Mouse (Mus musculus) hindbrain, embryonic 12.5 days (tissue): ENCODE measurements around the gene Socs4. TPM values are rescaled to one million over a fixed set of nuclear protein-coding genes. Genes with fewer than 3 reads are reported as not detected.

Source experiments
- ATAC-seq: fragments of 200-750 bp; cut with Nextera tagmentation; 2 replicates; pipeline ENCODE4 v1.8.0; 2017; ENCODE audit warnings: moderate TSS enrichment; ENCODE audit not compliant: low FRiP score
- H3K27ac ChIP-seq: fragments of 300-500 bp; sonication (generic); 2 replicates; pipeline ENCODE4 v1.5.1; 2016; ENCODE audit warnings: mild to moderate bottlenecking
- H3K27me3 ChIP-seq: fragments of 300-500 bp; sonication (generic); 2 replicates; pipeline ENCODE4 v1.6.1; 2016; ENCODE audit warnings: mild to moderate bottlenecking
- H3K36me3 ChIP-seq: fragments of 300-500 bp; sonication (generic); 2 replicates; pipeline ENCODE4 v1.6.1; 2016; ENCODE audit warnings: mild to moderate bottlenecking
- H3K4me1 ChIP-seq: fragments of 300-500 bp; sonication (generic); 2 replicates; pipeline ENCODE4 v1.6.1; 2016
- H3K4me2 ChIP-seq: fragments of 300-500 bp; sonication (generic); replicated peaks from 2 replicates; pipeline ENCODE4 v1.6.1; 2016; ENCODE audit warnings: mild to moderate bottlenecking
- H3K4me3 ChIP-seq: fragments of 300-500 bp; sonication (generic); 2 replicates; pipeline ENCODE4 v1.5.1; 2016; ENCODE audit warnings: mild to moderate bottlenecking
- H3K9ac ChIP-seq: fragments of 300-500 bp; sonication (generic); 2 replicates; pipeline ENCODE4 v1.6.1; 2016; ENCODE audit warnings: mild to moderate bottlenecking, moderate library complexity
- H3K9me3 ChIP-seq: fragments of 300-500 bp; sonication (generic); replicated peaks from 2 replicates; pipeline ENCODE4 v1.6.1; 2016; ENCODE audit warnings: mild to moderate bottlenecking
- WGBS: fragments of 180-500 bp; shearing (Covaris S2); methylation state at CpG from one replicate; pipeline ENCODE4 v1.1.7; 2016; 5-methylcytosine and 5-hydroxymethylcytosine counted together
- polyA plus RNA-seq: library from polyadenylated mRNA; unstranded; fragments of >200 nt; fragmentation: Nextera tagmentation; extraction: Ambion mirVana; gene quantifications from 2 replicates; pipeline ENCODE4 v1.2.1, GENCODE M21; 2016

Gene Socs4
- polyA plus RNA-seq, 1 experiment from 2014 or later, result 3.9 TPM

- H3K27ac ChIP-seq, result no peak overlapping the region; the same call in 1 of the 2 replicates
- no peak overlapping the region for H3K4me2 ChIP-seq
- no peaks in the 10 kb centered on the region for H3K27me3 ChIP-seq
- no peaks in the 10 kb centered on the region for H3K9me3 ChIP-seq
- WGBS, result 53% methylated on average over 4 of the region's 4 CpGs
- no peak overlapping the region for H3K9ac ChIP-seq
- ATAC-seq, result no peak
- H3K4me1 ChIP-seq, result 0 out of 2 replicates have a peak, but pooled peaks cover 5% of the 10 kb centered on the region
- H3K4me3 ChIP-seq, result no peak overlapping the region
- peaks cover 10% of the 10 kb centered on the region for H3K36me3 ChIP-seq
Observed at GRCm38 (mm10) chr14:47294136-47294535, 17.4 kb downstream of the Socs4 start.

- Histone ChIP-seq H3K27ac (no peak overlapping the region), H3K4me2 (no peak overlapping the region), H3K4me1 (peaks cover 23% of the 10 kb centered on the region), H3K9ac (no peak overlapping the region), H3K4me3 (no peak overlapping the region), H3K36me3 (no peaks in the 10 kb centered on the region), H3K27me3 (no peaks in the 10 kb centered on the region), H3K9me3 (no peaks in the 10 kb centered on the region)
- 66% methylated on average over 2 of the region's 2 CpGs for WGBS
- ATAC-seq, result no peak
Observed at GRCm38 (mm10) chr14:47296232-47296631, 19.5 kb downstream of the Socs4 start.

- H3K27me3 ChIP-seq, result no peaks in the 10 kb centered on the region
- no peaks in the 10 kb centered on the region for H3K9me3 ChIP-seq
- H3K9ac ChIP-seq, result peak within 1 kb of the TSS; percentile 99
- 2% methylated on average over 34 of the region's 34 CpGs for WGBS
- H3K27ac ChIP-seq, result peak within 1 kb of the TSS; percentile 99
- peak; percentile 90 for ATAC-seq
- H3K4me3 ChIP-seq, result peak within 1 kb of the TSS; percentile 91
- H3K4me2 ChIP-seq, result peak within 1 kb of the TSS; percentile 82
- H3K36me3 ChIP-seq, result no peaks in the 10 kb centered on the region
- H3K4me1 ChIP-seq, result peaks cover 23% of the 10 kb centered on the region
Observed at GRCm38 (mm10) chr14:47297785-47298407, 21.2 kb downstream of the Socs4 start, which contains the start of gene Mapk1ip1l. Mapk1ip1l (plus strand) TSS chr14:47298266.

- peak overlapping the region; percentile 99 for H3K9ac ChIP-seq
- H3K9me3 ChIP-seq, result no peaks in the 10 kb centered on the region
- WGBS, result under 1% methylated on average over 25 of the region's 38 CpGs
- H3K27me3 ChIP-seq, result no peaks in the 10 kb centered on the region
- peak overlapping the region; percentile 91 for H3K4me3 ChIP-seq
- H3K4me1 ChIP-seq, result peaks cover 26% of the 10 kb centered on the region
- peak; percentile 87 for ATAC-seq
- peak overlapping the region; percentile 82 for H3K4me2 ChIP-seq
- peak overlapping the region; percentile 99 for H3K27ac ChIP-seq
- no peaks in the 10 kb centered on the region for H3K36me3 ChIP-seq
Observed at GRCm38 (mm10) chr14:47298408-47298792, 21.7 kb downstream of the Socs4 start.

- peak; percentile 63 for ATAC-seq
- H3K4me1 ChIP-seq, result peaks cover 27% of the 10 kb centered on the region
- peak overlapping the region; percentile 91 for H3K4me3 ChIP-seq
- peak overlapping the region; percentile 99 for H3K27ac ChIP-seq
- under 1% methylated on average over 15 of the region's 15 CpGs for WGBS
- no peaks in the 10 kb centered on the region for H3K9me3 ChIP-seq
- no peaks in the 10 kb centered on the region for H3K27me3 ChIP-seq
- no peaks in the 10 kb centered on the region for H3K36me3 ChIP-seq
- H3K4me2 ChIP-seq, result peak overlapping the region; percentile 82
- H3K9ac ChIP-seq, result peak overlapping the region; percentile 99
Observed at GRCm38 (mm10) chr14:47298819-47299261, 22.1 kb downstream of the Socs4 start.

GRCm38 (mm10) chr14:47302885-47303680 is 26.4 kb downstream of the Socs4 start:
- no peak overlapping the region for H3K9ac ChIP-seq
- no peak for ATAC-seq
- H3K4me1 ChIP-seq, result peaks cover 27% of the 10 kb centered on the region
- no peak overlapping the region for H3K4me2 ChIP-seq
- H3K36me3 ChIP-seq, result peaks cover 12% of the 10 kb centered on the region; the same call in 1 of the 2 replicates
- no peaks in the 10 kb centered on the region for H3K9me3 ChIP-seq
- WGBS, result 91% methylated on average over 14 of the region's 14 CpGs
- no peak overlapping the region for H3K4me3 ChIP-seq
- H3K27ac ChIP-seq, result no peak overlapping the region
- no peaks in the 10 kb centered on the region for H3K27me3 ChIP-seq

- WGBS, result 96% methylated on average over 6 of the region's 6 CpGs
- ATAC-seq, result no peak
Observed at GRCm38 (mm10) chr14:47304814-47305405, 28.2 kb downstream of the Socs4 start.

GRCm38 (mm10) chr14:47305933-47306332 is 29.2 kb downstream of the Socs4 start:
- H3K9ac ChIP-seq, result no peak overlapping the region
- H3K4me1 ChIP-seq, result peaks cover 10% of the 10 kb centered on the region; the same call in 1 of the 2 replicates
- H3K4me3 ChIP-seq, result no peak overlapping the region
- H3K36me3 ChIP-seq, result peaks cover 30% of the 10 kb centered on the region
- no peaks in the 10 kb centered on the region for H3K27me3 ChIP-seq
- 87% methylated on average over 4 of the region's 4 CpGs for WGBS
- no peak for ATAC-seq
- H3K9me3 ChIP-seq, result no peaks in the 10 kb centered on the region
- no peak overlapping the region for H3K4me2 ChIP-seq
- H3K27ac ChIP-seq, result no peak overlapping the region

More at GRCm38 (mm10) chr14:47304814-47305405, 28.2 kb downstream of the Socs4 start:
- no peak overlapping the region for H3K4me2 ChIP-seq
- no peak overlapping the region for H3K9ac ChIP-seq
- no peak overlapping the region for H3K4me3 ChIP-seq
- H3K27me3 ChIP-seq, result no peaks in the 10 kb centered on the region
- no peak overlapping the region for H3K27ac ChIP-seq
- peaks cover 19% of the 10 kb centered on the region for H3K4me1 ChIP-seq
- peaks cover 20% of the 10 kb centered on the region for H3K36me3 ChIP-seq
- H3K9me3 ChIP-seq, result no peaks in the 10 kb centered on the region

GRCm38 (mm10) chr14:47307669-47308068 is 30.9 kb downstream of the Socs4 start:
- Histone ChIP-seq H3K4me1 (peaks cover 8% of the 10 kb centered on the region; the same call in 1 of the 2 replicates), H3K27ac (no peak overlapping the region), H3K9me3 (no peaks in the 10 kb centered on the region), H3K4me3 (no peak overlapping the region), H3K36me3 (peaks cover 44% of the 10 kb centered on the region), H3K27me3 (no peaks in the 10 kb centered on the region), H3K9ac (no peak overlapping the region), H3K4me2 (no peak overlapping the region)
- 90% methylated on average over 3 of the region's 3 CpGs for WGBS
- no peak for ATAC-seq

- Histone ChIP-seq H3K27me3 (no peaks in the 10 kb centered on the region), H3K4me1 (peaks cover 5% of the 10 kb centered on the region; the same call in 1 of the 2 replicates), H3K9ac (no peak overlapping the region), H3K9me3 (no peaks in the 10 kb centered on the region), H3K36me3 (peaks cover 53% of the 10 kb centered on the region), H3K4me3 (no peak overlapping the region), H3K4me2 (no peak overlapping the region), H3K27ac (no peak overlapping the region)
- 94% methylated on average over 1 of the region's 1 CpGs for WGBS
- ATAC-seq, result no peak
Observed at GRCm38 (mm10) chr14:47309061-47309460, 32.3 kb downstream of the Socs4 start.

- H3K4me3 ChIP-seq, result no peak overlapping the region
- H3K36me3 ChIP-seq, result peaks cover 52% of the 10 kb centered on the region
- 95% methylated on average over 18 of the region's 18 CpGs for WGBS
Observed at GRCm38 (mm10) chr14:47310342-47311181, 33.8 kb downstream of the Socs4 start.

More at GRCm38 (mm10) chr14:47310342-47311181, 33.8 kb downstream of the Socs4 start:
- no peak overlapping the region for H3K9ac ChIP-seq
- H3K4me2 ChIP-seq, result no peak overlapping the region
- no peaks in the 10 kb centered on the region for H3K4me1 ChIP-seq
- no peaks in the 10 kb centered on the region for H3K9me3 ChIP-seq
- H3K27me3 ChIP-seq, result no peaks in the 10 kb centered on the region
- no peak overlapping the region for H3K27ac ChIP-seq
- ATAC-seq, result no peak
